In the genomic region with DNA sequence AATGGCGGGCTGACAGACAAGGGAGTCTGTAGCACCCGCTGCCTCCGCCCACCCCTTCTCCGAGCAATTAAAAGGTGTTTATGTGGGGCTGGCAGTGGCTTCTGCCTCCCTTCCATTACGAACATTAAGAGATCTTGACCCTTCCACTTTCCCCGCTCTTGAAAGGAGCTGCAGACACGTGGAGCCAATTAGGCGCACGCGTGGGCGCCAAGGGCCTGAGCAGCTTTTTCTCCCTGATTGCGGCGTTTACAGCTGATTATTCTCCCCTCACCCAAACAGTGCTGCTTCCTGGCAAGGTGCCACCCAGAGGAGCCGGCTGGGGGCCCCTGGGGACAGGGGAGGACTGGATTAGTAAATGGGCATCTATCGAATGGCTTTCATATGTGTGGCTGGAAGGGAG, we compare ENCODE assay signal across 16 mouse cellular contexts.
DNase-seq lines count a peak whose midpoint lies in the region; ATAC-seq and TF ChIP-seq lines count a peak whose summit lies in the region.
"Had no signal": no experiment of that assay in that cellular context is flagged by ENCODE, and none has a peak within 500 bp of the region (broad histone marks: within the 10 kb centered on the region; RNA-seq: fewer than 3 reads in every experiment).

No protein-coding gene starts in this region.

- no peak overlapping the region for H3K9ac ChIP-seq in midbrain, embryonic 11.5 days (ENCODE audit: low read length)
- no peak overlapping the region for H3K9ac ChIP-seq in forebrain, embryonic 14.5 days (ENCODE audit: low read length)
- H3K9ac ChIP-seq in midbrain, embryonic 14.5 days (replicated peaks; ENCODE audit: low read length), result no peak overlapping the region
- H3K9ac ChIP-seq: heart, embryonic 15.5 days; liver, embryonic 13.5 days; stomach, embryonic 15.5 days had no signal

- no peak for TF ChIP-seq CTCF in cerebellum, adult 2 months (IDR thresholded peaks at IDR 0.05; ENCODE audit: borderline replicate concordance, insufficient read depth, low read depth, low read length)

- no peak overlapping the region for H3K4me2 ChIP-seq in midbrain, embryonic 11.5 days
- H3K4me2 ChIP-seq in forebrain, embryonic 14.5 days (ENCODE audit: low read length), result no peak overlapping the region
- H3K4me2 ChIP-seq in midbrain, embryonic 14.5 days (ENCODE audit: low read length), result no peak overlapping the region
- H3K4me2 ChIP-seq: heart, embryonic 15.5 days; liver, embryonic 13.5 days; stomach, embryonic 15.5 days had no signal

- H3K27ac ChIP-seq in midbrain, embryonic 10.5 days (replicated peaks), result peak overlapping the region; percentile 67; the same call in 1 of the 2 replicates
- no peak overlapping the region for H3K27ac ChIP-seq in midbrain, embryonic 11.5 days (ENCODE audit: low read depth, low read length)
- H3K27ac ChIP-seq in embryonic facial prominence, embryonic 10.5 days (replicated peaks), result peak overlapping the region; percentile 41; the same call in 1 of the 2 replicates
- no peak overlapping the region for H3K27ac ChIP-seq in forebrain, embryonic 14.5 days (ENCODE audit: low read depth, low read length)
- peak overlapping the region; percentile 14 for H3K27ac ChIP-seq in midbrain, embryonic 14.5 days (replicated peaks; ENCODE audit: low read depth, low read length)
- no peak overlapping the region for H3K27ac ChIP-seq in cerebellum, adult 2 months (ENCODE audit: insufficient read depth, low read length)
- H3K27ac ChIP-seq: heart, embryonic 15.5 days; hindbrain, postnatal 0 days; liver, embryonic 13.5 days; stomach, embryonic 15.5 days had no signal

- H3K4me3 ChIP-seq in midbrain, embryonic 10.5 days, result no peak overlapping the region
- H3K4me3 ChIP-seq in midbrain, embryonic 11.5 days (ENCODE audit: low read depth, low read length), result no peak overlapping the region
- H3K4me3 ChIP-seq in embryonic facial prominence, embryonic 10.5 days, result no peak overlapping the region
- no peak overlapping the region for H3K4me3 ChIP-seq in forebrain, embryonic 14.5 days (ENCODE audit: low read depth, low read length)
- no peak overlapping the region for H3K4me3 ChIP-seq in midbrain, embryonic 14.5 days (replicated peaks; ENCODE audit: low read depth, low read length)
- no peak overlapping the region for H3K4me3 ChIP-seq in cerebellum, adult 2 months (replicated peaks; ENCODE audit: insufficient read depth, low read depth, low read length)
- H3K4me3 ChIP-seq: heart, embryonic 15.5 days; liver, embryonic 13.5 days; stomach, embryonic 15.5 days had no signal

- peaks cover 49% of the 10 kb centered on the region for H3K4me1 ChIP-seq in midbrain, embryonic 10.5 days
- H3K4me1 ChIP-seq in midbrain, embryonic 11.5 days (ENCODE audit: control insufficient read depth, insufficient read depth, low read length), result peaks cover 11% of the 10 kb centered on the region
- peaks cover 33% of the 10 kb centered on the region for H3K4me1 ChIP-seq in embryonic facial prominence, embryonic 10.5 days
- peaks cover 16% of the 10 kb centered on the region for H3K4me1 ChIP-seq in forebrain, embryonic 14.5 days (ENCODE audit: control insufficient read depth, insufficient read depth, low read length)
- H3K4me1 ChIP-seq in midbrain, embryonic 14.5 days (ENCODE audit: control insufficient read depth, insufficient read depth, low read length), result peaks cover 21% of the 10 kb centered on the region
- peaks cover 7% of the 10 kb centered on the region for H3K4me1 ChIP-seq in cerebellum, adult 2 months (ENCODE audit: control insufficient read depth, insufficient read depth, low read length)
- H3K4me1 ChIP-seq: liver, embryonic 13.5 days; stomach, embryonic 15.5 days had no signal

- no peak for TF ChIP-seq POLR2A in cerebellum, adult 2 months (IDR thresholded peaks at IDR 0.05; ENCODE audit: borderline replicate concordance, insufficient read depth, low read length)

- 77% methylated on average over 15 of the region's 15 CpGs for WGBS in midbrain, embryonic 10.5 days
- WGBS in midbrain, embryonic 11.5 days, result 77% methylated on average over 15 of the region's 15 CpGs
- 52% methylated on average over 15 of the region's 15 CpGs for WGBS in embryonic facial prominence, embryonic 10.5 days
- WGBS in forebrain, embryonic 14.5 days, result 9% methylated on average over 15 of the region's 15 CpGs
- WGBS in midbrain, embryonic 14.5 days, result 58% methylated on average over 15 of the region's 15 CpGs
- 75% methylated on average over 15 of the region's 15 CpGs for WGBS in cerebellum, adult 2 months

- no peaks in the 10 kb centered on the region for H3K9me3 ChIP-seq in midbrain, embryonic 10.5 days (replicated peaks)
- no peaks in the 10 kb centered on the region for H3K9me3 ChIP-seq in midbrain, embryonic 11.5 days (ENCODE audit: control insufficient read depth, low read length)
- H3K9me3 ChIP-seq in embryonic facial prominence, embryonic 10.5 days, result no peaks in the 10 kb centered on the region
- no peaks in the 10 kb centered on the region for H3K9me3 ChIP-seq in forebrain, embryonic 14.5 days (replicated peaks; ENCODE audit: control insufficient read depth, low read length)
- H3K9me3 ChIP-seq in midbrain, embryonic 14.5 days (ENCODE audit: control insufficient read depth, low read length), result no peaks in the 10 kb centered on the region
- H3K9me3 ChIP-seq: heart, embryonic 15.5 days; liver, embryonic 13.5 days; stomach, embryonic 15.5 days had no signal

- no peak for ATAC-seq in midbrain, embryonic 11.5 days (ENCODE audit: low FRiP score)
- peak; percentile 84 for ATAC-seq in forebrain, embryonic 14.5 days
- no peak for ATAC-seq in midbrain, embryonic 14.5 days (ENCODE audit: low FRiP score, low TSS enrichment)
- ATAC-seq: CD4-positive, CD25-positive, alpha-beta regulatory T cell, adult 4 months; hindbrain, postnatal 0 days had no signal

- DNase-seq in midbrain, embryonic 10.5 days (ENCODE audit: low spot score), result no peak
- DNase-seq in midbrain, embryonic 11.5 days (ENCODE audit: low spot score, missing footprints), result no peak
- peak; percentile 34 for DNase-seq in embryonic facial prominence, embryonic 10.5 days (ENCODE audit: low spot score)
- DNase-seq in forebrain, embryonic 14.5 days (ENCODE audit: low spot score), result peak; percentile 80
- DNase-seq in midbrain, embryonic 14.5 days, result peak; percentile 65
- DNase-seq in cerebellum, adult 2 months, result no peak
- DNase-seq in layer of hippocampus, postnatal 36 days, result no peak
- DNase-seq: cerebellum, adult 9-11 months; gastrocnemius, postnatal 14 days; kidney, adult 8-10 months; liver, embryonic 13.5 days; thymus, postnatal 14 days had no signal

- H3K27me3 ChIP-seq in midbrain, embryonic 10.5 days (ENCODE audit: low read depth, poor library complexity, severe bottlenecking), result peaks cover 42% of the 10 kb centered on the region
- no peaks in the 10 kb centered on the region for H3K27me3 ChIP-seq in midbrain, embryonic 11.5 days (ENCODE audit: control insufficient read depth, insufficient read depth, low read length)
- H3K27me3 ChIP-seq in embryonic facial prominence, embryonic 10.5 days (replicated peaks; ENCODE audit: low read depth, poor library complexity, severe bottlenecking), result peaks cover 49% of the 10 kb centered on the region
- H3K27me3 ChIP-seq in forebrain, embryonic 14.5 days (replicated peaks; ENCODE audit: control insufficient read depth, insufficient read depth, low read length), result peaks cover 17% of the 10 kb centered on the region
- no peaks in the 10 kb centered on the region for H3K27me3 ChIP-seq in midbrain, embryonic 14.5 days (ENCODE audit: control insufficient read depth, insufficient read depth, low read length)
- H3K27me3 ChIP-seq in cerebellum, adult 2 months (ENCODE audit: control insufficient read depth, insufficient read depth, low read length), result no peaks in the 10 kb centered on the region
- H3K27me3 ChIP-seq: stomach, embryonic 15.5 days had no signal

- H3K36me3 ChIP-seq in midbrain, embryonic 10.5 days, result no peaks in the 10 kb centered on the region
- H3K36me3 ChIP-seq in midbrain, embryonic 11.5 days (ENCODE audit: control insufficient read depth, insufficient read depth, low read length), result no peaks in the 10 kb centered on the region
- H3K36me3 ChIP-seq in embryonic facial prominence, embryonic 10.5 days (replicated peaks), result no peaks in the 10 kb centered on the region
- H3K36me3 ChIP-seq in forebrain, embryonic 14.5 days (ENCODE audit: control insufficient read depth, insufficient read depth, low read length), result no peaks in the 10 kb centered on the region
- H3K36me3 ChIP-seq in midbrain, embryonic 14.5 days (ENCODE audit: control insufficient read depth, insufficient read depth, low read length), result no peaks in the 10 kb centered on the region
- H3K36me3 ChIP-seq: heart, embryonic 15.5 days; liver, embryonic 13.5 days; stomach, embryonic 15.5 days had no signal

Comparison
In these comparisons a context has a peak if more than half of its experiments do, and no peak if none do; other contexts are left out.
1. DNase-seq: peak in embryonic facial prominence, embryonic 10.5 days (single experiment), forebrain, embryonic 14.5 days (single experiment) and midbrain, embryonic 14.5 days (single experiment); none in midbrain, embryonic 10.5 days (single experiment), midbrain, embryonic 11.5 days (single experiment), cerebellum, adult 2 months (0 of 2) and layer of hippocampus, postnatal 36 days (0 of 2).
2. H3K27ac ChIP-seq: peak in midbrain, embryonic 10.5 days (single experiment), embryonic facial prominence, embryonic 10.5 days (single experiment) and midbrain, embryonic 14.5 days (single experiment); none in midbrain, embryonic 11.5 days (single experiment), forebrain, embryonic 14.5 days (single experiment) and cerebellum, adult 2 months (single experiment).